Mouse (Mus musculus): ENCODE results near the gene Orc1. TPM values are rescaled to one million over a fixed set of nuclear protein-coding genes. Genes with fewer than 3 reads are reported as not detected.

Orc1 gene
- total RNA-seq (2015) (13.6 and 16.4 TPM in 2 replicates), total RNA-seq (2017) (10.5 and 12.2 TPM in 2 replicates)

- ATAC-seq (replicated peaks; ENCODE audit: poor library complexity), result peak; percentile 95
Observed at GRCm38 (mm10) chr4:108578840-108579742, at the start of gene Orc1, which contains the start of gene Prpf38a. TSS of gene Orc1 (plus strand) at chr4:108579423. TSS of gene Prpf38a (minus strand) at chr4:108579336.

GRCm38 (mm10) chr4:108539701-108540100 is 39.5 kb upstream of the Orc1 start:
- no peak for ATAC-seq (replicated peaks; ENCODE audit: poor library complexity)

- no peak for ATAC-seq (replicated peaks; ENCODE audit: poor library complexity)
Observed at GRCm38 (mm10) chr4:108565026-108565425, 14.2 kb upstream of the Orc1 start.

GRCm38 (mm10) chr4:108572644-108573043 is 6.6 kb upstream of the Orc1 start:
- no peak for ATAC-seq (replicated peaks; ENCODE audit: poor library complexity)

- no peak for ATAC-seq (replicated peaks; ENCODE audit: poor library complexity)
Observed at GRCm38 (mm10) chr4:108579743-108580411, 654 bp downstream of the Orc1 start.

- no peak for ATAC-seq (replicated peaks; ENCODE audit: poor library complexity)
Observed at GRCm38 (mm10) chr4:108593376-108593775, 14.2 kb downstream of the Orc1 start.

- no peak for ATAC-seq (replicated peaks; ENCODE audit: poor library complexity)
Observed at GRCm38 (mm10) chr4:108595785-108596184, 16.6 kb downstream of the Orc1 start.

GRCm38 (mm10) chr4:108598306-108598705 is 19.1 kb downstream of the Orc1 start:
- ATAC-seq (replicated peaks; ENCODE audit: poor library complexity), result no peak

GRCm38 (mm10) chr4:108601870-108602269 is 22.6 kb downstream of the Orc1 start:
- ATAC-seq (replicated peaks; ENCODE audit: poor library complexity), result no peak

- no peak for ATAC-seq (replicated peaks; ENCODE audit: poor library complexity)
Observed at GRCm38 (mm10) chr4:108608651-108609050, 29.4 kb downstream of the Orc1 start.

GRCm38 (mm10) chr4:108610935-108611334 is 31.7 kb downstream of the Orc1 start:
- no peak for ATAC-seq (replicated peaks; ENCODE audit: poor library complexity)

- ATAC-seq (replicated peaks; ENCODE audit: poor library complexity), result no peak
Observed at GRCm38 (mm10) chr4:108618586-108618985, 39.4 kb downstream of the Orc1 start.

- ATAC-seq (replicated peaks; ENCODE audit: poor library complexity), result peak; percentile 10
Observed at GRCm38 (mm10) chr4:108619165-108619564, 39.9 kb downstream of the Orc1 start.

- peak; percentile 87 for ATAC-seq (replicated peaks; ENCODE audit: poor library complexity)
Observed at GRCm38 (mm10) chr4:108619587-108620341, 40.5 kb downstream of the Orc1 start, which contains the start of gene Cc2d1b. TSS of gene Cc2d1b (plus strand) at chr4:108619940.

- ATAC-seq (replicated peaks; ENCODE audit: poor library complexity), result peak; percentile 15
Observed at GRCm38 (mm10) chr4:108620536-108620935, 41.3 kb downstream of the Orc1 start.

GRCm38 (mm10) chr4:108621504-108621903 is 42.3 kb downstream of the Orc1 start:
- no peak for ATAC-seq (replicated peaks; ENCODE audit: poor library complexity)

- ATAC-seq (replicated peaks; ENCODE audit: poor library complexity), result no peak
Observed at GRCm38 (mm10) chr4:108627066-108627465, 47.8 kb downstream of the Orc1 start.

- no peak for ATAC-seq (replicated peaks; ENCODE audit: poor library complexity)
Observed at GRCm38 (mm10) chr4:108629363-108629880, 50.2 kb downstream of the Orc1 start.

- ATAC-seq (replicated peaks; ENCODE audit: poor library complexity), result no peak
Observed at GRCm38 (mm10) chr4:108630096-108630495, 50.9 kb downstream of the Orc1 start.

GRCm38 (mm10) chr4:108631616-108632015 is 52.4 kb downstream of the Orc1 start:
- no peak for ATAC-seq (replicated peaks; ENCODE audit: poor library complexity)

- ATAC-seq (replicated peaks; ENCODE audit: poor library complexity), result no peak
Observed at GRCm38 (mm10) chr4:108633703-108634102, 54.5 kb downstream of the Orc1 start.

Measured in megakaryocyte progenitor cell, adult 5-6 weeks (primary cell).